Mouse (Mus musculus) thymus, adult 2 months (tissue): ENCODE measurements around the gene Myo18a.

ENCODE experiments used
- CTCF ChIP-seq: fragments of 200-500 bp; IDR thresholded peaks from 2 replicates; pipeline ENCODE4 v1.5.1; 2012; ENCODE audit warnings: mild to moderate bottlenecking, control low read depth, low read length, moderate library complexity, borderline replicate concordance; ENCODE audit not compliant: control insufficient read depth, poor library complexity, insufficient read depth; ENCODE audit errors: extremely low read depth
- POLR2A ChIP-seq: fragments of 200-500 bp; IDR thresholded peaks from 2 replicates; pipeline ENCODE4 v1.6.1; 2012; ENCODE audit warnings: mild to moderate bottlenecking, low read length, control low read depth, moderate library complexity; ENCODE audit not compliant: control insufficient read depth, poor library complexity, insufficient read depth; ENCODE audit errors: extremely low read depth

DNA sequence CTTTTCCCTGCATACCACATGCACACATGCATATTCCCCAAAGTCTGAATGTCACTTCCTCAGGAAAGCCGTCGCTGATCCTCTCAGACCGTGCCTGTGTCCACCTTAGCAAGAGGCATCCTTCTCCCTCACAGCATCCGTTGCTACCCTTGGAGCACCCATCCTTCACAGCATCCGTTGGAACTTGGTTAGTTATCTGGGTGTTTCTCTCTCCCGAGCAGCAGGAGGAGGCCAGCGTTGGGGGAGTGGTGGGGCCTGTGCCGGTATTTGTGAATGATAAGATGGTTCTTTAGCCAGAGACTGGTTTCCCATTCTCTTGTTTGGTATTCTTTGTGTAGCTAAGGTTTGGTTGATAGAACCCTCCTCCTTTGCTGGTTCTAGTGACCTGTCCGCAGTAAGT lies 21.8 kb downstream of the Myo18a start:
- no peak for TF ChIP-seq CTCF
- no peak for TF ChIP-seq POLR2A
